Mouse (Mus musculus) adrenal gland, adult 8-10 months (tissue): ENCODE measurements at regions not wholly inside any gene's neighbourhood (a gene's known extent, or its start where the extent isn't known, plus 50 kb on each side); places are given as distances from the start of the nearest gene placed in this dataset.

ENCODE experiments used
- DNase-seq: peaks from one replicate; pipeline ENCODE4 v3.0.0; 2022

DNA sequence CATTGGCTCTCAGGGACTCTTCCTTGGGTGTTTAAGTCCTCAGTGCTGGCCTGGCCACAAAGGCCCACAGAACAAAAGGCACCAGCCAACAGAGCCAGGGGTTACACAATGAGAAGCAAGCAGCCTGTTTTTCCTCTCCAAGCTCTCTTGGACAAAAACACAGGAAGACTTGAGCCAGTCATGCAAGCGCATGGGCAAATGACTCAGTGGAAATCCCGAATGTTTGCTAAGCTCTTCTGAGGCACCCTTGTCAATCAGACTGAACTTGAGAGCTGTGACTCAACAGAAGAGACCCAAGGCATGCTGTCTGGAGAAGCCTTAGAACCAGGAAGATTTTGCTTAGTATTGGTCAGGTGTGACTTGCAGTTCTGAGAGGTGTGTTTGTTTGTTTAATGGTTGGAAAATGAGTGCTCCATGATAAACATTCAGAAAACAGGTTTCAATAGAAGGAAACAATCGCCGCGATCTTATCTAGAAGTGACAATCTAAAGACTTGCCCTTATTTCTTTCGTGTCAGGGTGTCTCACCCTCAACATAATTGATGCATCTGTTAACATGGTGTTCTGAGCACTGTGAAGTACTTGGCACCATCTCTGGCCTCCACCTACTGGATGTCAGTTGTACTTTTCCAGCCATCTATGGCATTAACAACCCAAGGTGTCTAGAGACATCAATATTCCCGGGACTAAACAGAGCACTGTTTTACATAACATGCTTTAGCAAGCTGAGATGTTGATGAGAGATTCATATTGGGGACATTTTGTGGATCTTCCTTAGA is 124.0 kb upstream of the Tmc1 start:
- peak; percentile 21 for DNase-seq

GRCm38 (mm10) chr19:21068381-21068780 is 114.4 kb upstream of the Tmc1 start:
- DNase-seq, result no peak

DNA sequence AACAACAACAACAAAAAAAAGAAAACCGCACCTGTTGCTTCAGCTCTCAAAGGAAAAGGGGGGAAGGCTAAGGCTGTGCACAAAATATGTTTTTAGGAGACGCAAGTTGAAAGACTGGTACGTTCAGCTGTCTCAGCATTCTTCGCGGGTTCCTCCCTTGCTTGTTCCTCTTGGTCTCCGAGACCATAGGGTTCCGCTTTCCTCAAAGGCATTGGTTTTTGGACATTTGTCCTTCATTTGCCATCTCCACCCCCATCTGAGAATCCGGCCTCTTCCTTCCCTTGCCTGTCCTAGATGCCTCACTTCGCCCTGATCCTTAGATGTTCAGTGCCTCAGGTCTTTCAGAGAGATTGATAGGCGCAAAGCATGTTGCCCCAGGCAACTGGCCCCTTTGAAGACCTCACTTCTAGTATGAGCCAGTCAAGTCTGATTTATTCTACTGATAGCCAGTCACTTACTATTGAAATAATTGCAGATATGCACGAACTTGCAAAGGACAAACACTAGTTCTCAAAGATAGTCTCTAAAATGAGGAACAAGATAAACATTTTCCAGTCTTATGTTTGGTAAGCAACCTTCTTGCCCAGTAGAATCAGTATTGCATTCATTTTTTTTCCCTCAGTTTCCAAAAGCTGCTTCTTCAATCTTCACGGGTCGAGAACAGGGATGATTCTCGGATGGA is 112.6 kb upstream of the Tmc1 start:
- DNase-seq, result no peak

GRCm38 (mm10) chr19:21064902-21065301 is 110.9 kb upstream of the Tmc1 start:
- DNase-seq, result no peak

- no peak for DNase-seq
Observed at GRCm38 (mm10) chr19:21053597-21054544, 99.9 kb upstream of the Tmc1 start.

GRCm38 (mm10) chr19:21052771-21053170 is 98.8 kb upstream of the Tmc1 start:
- DNase-seq, result no peak

GRCm38 (mm10) chr19:21051872-21052271 is 97.9 kb upstream of the Tmc1 start:
- no peak for DNase-seq

- no peak for DNase-seq
Observed at GRCm38 (mm10) chr19:21050994-21051721, 97.2 kb upstream of the Tmc1 start.

- DNase-seq, result no peak
Observed at GRCm38 (mm10) chr19:21049301-21049700, 95.3 kb upstream of the Tmc1 start.

DNA sequence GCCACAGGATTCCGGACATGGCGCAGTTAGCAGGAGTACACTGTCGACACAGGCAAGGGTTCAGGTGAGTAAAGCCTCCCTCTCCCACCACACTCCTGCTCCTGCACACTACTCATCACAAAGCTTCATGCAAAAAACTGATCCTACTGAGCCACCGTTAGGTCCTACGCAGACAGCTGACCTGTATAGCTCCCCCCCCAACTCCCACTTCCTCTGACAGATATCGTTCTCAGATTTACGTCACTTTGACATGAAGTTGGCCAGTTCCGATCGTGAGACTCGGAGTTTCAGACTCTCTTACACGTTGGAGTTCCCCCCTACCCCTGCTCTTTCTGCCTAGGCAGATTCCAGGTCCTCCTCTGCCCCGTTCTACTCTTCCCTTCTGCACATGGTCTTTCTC is 91.6 kb upstream of the Tmc1 start:
- no peak for DNase-seq

DNA sequence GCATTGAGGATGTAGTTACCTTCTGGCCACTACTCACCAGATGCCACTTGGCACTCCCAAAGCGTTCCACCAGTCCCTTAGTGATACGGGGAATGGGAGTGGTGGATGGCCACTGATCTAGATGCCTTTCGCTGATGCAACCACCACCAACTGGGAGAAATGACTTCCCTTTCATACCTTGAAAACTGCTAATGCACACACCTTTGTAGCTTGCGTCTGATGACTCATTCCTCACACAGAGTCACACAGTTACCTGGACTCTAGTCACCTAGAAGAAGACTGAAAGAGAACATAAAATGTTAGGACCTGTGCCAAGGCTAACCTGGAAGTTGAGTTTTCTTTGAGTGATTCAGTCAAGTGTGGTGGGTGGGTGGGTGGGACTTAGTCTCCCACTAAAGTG is 90.0 kb upstream of the Tmc1 start:
- no peak for DNase-seq

GRCm38 (mm10) chr19:21042536-21042935 is 88.5 kb upstream of the Tmc1 start:
- no peak for DNase-seq

GRCm38 (mm10) chr19:21037448-21038077 is 83.6 kb upstream of the Tmc1 start:
- no peak for DNase-seq

- peak; percentile 58 for DNase-seq
Observed at GRCm38 (mm10) chr19:21036507-21037425, 82.8 kb upstream of the Tmc1 start.

DNA sequence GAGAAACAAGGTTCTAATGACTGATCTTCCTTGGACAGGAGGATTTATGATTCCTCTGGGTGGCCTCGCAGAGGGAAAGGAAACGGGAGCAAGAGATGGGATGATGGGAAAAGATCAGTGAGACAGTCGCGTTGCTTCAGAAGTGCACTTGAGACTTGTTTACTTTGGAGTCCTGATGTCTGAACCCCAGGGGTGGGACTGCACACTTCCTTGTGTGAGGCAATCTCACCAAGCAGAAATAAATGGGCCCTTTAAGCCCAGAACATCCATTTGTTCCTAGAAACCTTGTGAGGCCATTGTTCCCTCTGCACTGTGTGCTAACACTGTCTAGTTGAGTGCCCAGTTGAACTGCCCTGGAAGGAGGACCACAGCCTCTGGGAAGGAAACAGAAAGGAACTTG is 81.5 kb upstream of the Tmc1 start:
- DNase-seq, result no peak

DNA sequence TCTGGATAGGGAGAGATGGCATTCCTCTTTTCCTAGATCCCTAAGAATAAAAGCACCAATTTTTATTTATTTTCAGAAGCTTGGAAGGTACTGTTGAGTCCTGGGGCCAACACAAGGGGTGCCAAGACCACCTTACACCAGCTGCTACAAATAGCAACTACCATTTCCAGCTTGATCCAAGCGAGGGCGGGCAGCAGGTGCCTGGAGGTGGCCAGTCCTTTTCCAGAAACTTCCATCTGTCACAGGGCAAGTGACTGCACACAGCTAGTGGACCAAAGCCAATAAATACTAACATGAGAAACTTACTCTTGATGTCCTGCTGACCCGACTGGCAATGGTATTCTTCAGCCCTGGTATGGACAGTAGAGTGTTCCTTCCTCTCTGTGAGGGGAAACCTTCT is 80.0 kb upstream of the Tmc1 start:
- DNase-seq, result no peak

DNA sequence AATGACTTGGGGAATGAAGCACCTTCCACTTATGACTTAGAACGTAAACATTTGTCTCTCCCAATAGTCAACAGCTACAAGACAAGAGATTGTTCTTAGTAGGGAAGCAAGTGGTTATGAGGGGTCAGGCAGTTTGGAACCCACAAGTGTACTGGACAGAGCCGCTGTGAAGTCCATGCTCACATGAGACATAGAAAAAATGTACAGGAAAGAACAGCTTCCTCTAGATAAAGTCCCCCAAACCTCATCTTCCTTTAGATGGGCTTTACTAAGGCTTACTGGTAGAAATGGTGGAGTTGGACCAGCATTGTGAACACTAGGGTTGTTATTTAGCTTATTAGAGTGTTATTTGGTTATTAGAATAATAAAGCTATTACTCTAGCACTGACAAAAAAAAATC is 78.6 kb upstream of the Tmc1 start:
- DNase-seq, result no peak

GRCm38 (mm10) chr19:21031768-21032308 is 77.8 kb upstream of the Tmc1 start:
- DNase-seq, result no peak

GRCm38 (mm10) chr19:21030971-21031370 is 77.0 kb upstream of the Tmc1 start:
- DNase-seq, result no peak

- no peak for DNase-seq
Observed at GRCm38 (mm10) chr19:21028981-21029380, 75.0 kb upstream of the Tmc1 start.
